Mouse (Mus musculus): ENCODE measurements around the gene Bnc1. TPM values are rescaled to one million over a fixed set of nuclear protein-coding genes. Genes with fewer than 3 reads are reported as not detected.

The Bnc1 gene
- total RNA-seq, 2 experiments from 2014 or later, result not detected

Other genes with a start within 250 kb of the Bnc1 start
- gene Ramac, start 229.4 kb downstream of the Bnc1 start, total RNA-seq (2021), result 10 to 100 TPM; 52.3 to 58.1 TPM
- gene 3110040N11Rik, start 202.8 kb downstream of the Bnc1 start, total RNA-seq (2021), result 10 to 100 TPM; 30.8 to 37.8 TPM
- gene Btbd1, start 162.9 kb downstream of the Bnc1 start, total RNA-seq (2021), result 100 to 1,000 TPM; 118 to 123 TPM
- gene Gm10160, start 136.5 kb downstream of the Bnc1 start, total RNA-seq (2021), result not detected
- gene Tm6sf1, start 133.3 kb downstream of the Bnc1 start, total RNA-seq (2021), result 10 to 100 TPM; 18.6 to 21.9 TPM
- gene Hdgfl3, start 57.8 kb downstream of the Bnc1 start, total RNA-seq (2021), result 10 to 100 TPM; 70.0 to 74.6 TPM
- gene Sh3gl3, start 181.5 kb upstream of the Bnc1 start, total RNA-seq (2021), result 10 to 100 TPM; 55.0 to 57.0 TPM

All from layer of hippocampus, postnatal 10 days (tissue).